Mouse (Mus musculus): Measurements from ENCODE around the gene Gba2.
A peak's percentile ranks its signal among the peaks of the same experiment; 100 is the strongest.
"Not testable (repeated sequence)": the region's sequence is repeated elsewhere in the genome, so short reads cannot be mapped to it uniquely, and the experiment has no call there.

Gba2 gene

GRCm38 (mm10) chr4:43578376-43579204, at the start of gene Gba2, which contains the start of gene Rgp1:
Gene Gba2, minus strand, starts transcription at chr4:43578873.
Gene Rgp1, plus strand, starts transcription at chr4:43578715.
- DNase-seq (ENCODE audit: low read depth, low spot score) = peak; percentile 92

GRCm38 (mm10) chr4:43620146-43620778, 41.6 kb upstream of the Gba2 start:
- no peak for DNase-seq (ENCODE audit: low read depth, low spot score)

- DNase-seq (ENCODE audit: low read depth, low spot score) = no peak
Measured at GRCm38 (mm10) chr4:43613060-43613730, 34.5 kb upstream of the Gba2 start.

GRCm38 (mm10) chr4:43612534-43612933, 33.9 kb upstream of the Gba2 start:
- no peak for DNase-seq (ENCODE audit: low read depth, low spot score)

GRCm38 (mm10) chr4:43604751-43605685, 26.3 kb upstream of the Gba2 start:
- no peak for DNase-seq (ENCODE audit: low read depth, low spot score)

- DNase-seq (ENCODE audit: low read depth, low spot score) = no peak
Measured at GRCm38 (mm10) chr4:43604099-43604498, 25.4 kb upstream of the Gba2 start.

GRCm38 (mm10) chr4:43600195-43600934, 21.7 kb upstream of the Gba2 start:
- no peak for DNase-seq (ENCODE audit: low read depth, low spot score)

GRCm38 (mm10) chr4:43598650-43599380, 20.1 kb upstream of the Gba2 start:
- no peak for DNase-seq (ENCODE audit: low read depth, low spot score)

GRCm38 (mm10) chr4:43598200-43598599, 19.5 kb upstream of the Gba2 start:
- DNase-seq (ENCODE audit: low read depth, low spot score) = no peak

- DNase-seq (ENCODE audit: low read depth, low spot score) = not testable (repeated sequence)
Measured at GRCm38 (mm10) chr4:43596597-43596996, 17.9 kb upstream of the Gba2 start.

GRCm38 (mm10) chr4:43593453-43593852, 14.8 kb upstream of the Gba2 start:
- no peak for DNase-seq (ENCODE audit: low read depth, low spot score)

- no peak for DNase-seq (ENCODE audit: low read depth, low spot score)
Measured at GRCm38 (mm10) chr4:43591961-43592360, 13.3 kb upstream of the Gba2 start.

- no peak for DNase-seq (ENCODE audit: low read depth, low spot score)
Measured at GRCm38 (mm10) chr4:43591543-43591942, 12.9 kb upstream of the Gba2 start.

GRCm38 (mm10) chr4:43587681-43588080, 9.0 kb upstream of the Gba2 start:
- no peak for DNase-seq (ENCODE audit: low read depth, low spot score)

- no peak for DNase-seq (ENCODE audit: low read depth, low spot score)
Measured at GRCm38 (mm10) chr4:43586411-43586810, 7.7 kb upstream of the Gba2 start.

- DNase-seq (ENCODE audit: low read depth, low spot score) = no peak
Measured at GRCm38 (mm10) chr4:43585682-43586081, 7.0 kb upstream of the Gba2 start.

- no peak for DNase-seq (ENCODE audit: low read depth, low spot score)
Measured at GRCm38 (mm10) chr4:43584444-43585416, 6.1 kb upstream of the Gba2 start, which contains the start of gene Msmp. Gene Msmp, minus strand, starts transcription at chr4:43584494.

- DNase-seq (ENCODE audit: low read depth, low spot score) = peak; percentile 39
Measured at GRCm38 (mm10) chr4:43583421-43583820, 4.7 kb upstream of the Gba2 start.

- no peak for DNase-seq (ENCODE audit: low read depth, low spot score)
Measured at GRCm38 (mm10) chr4:43582241-43582640, 3.6 kb upstream of the Gba2 start.
